Mouse (Mus musculus) neural tube, embryonic 11.5 days (tissue): ENCODE data around the gene Fam171a1. TPM values are rescaled to one million over a fixed set of nuclear protein-coding genes. Genes with fewer than 3 reads are reported as not detected.
"Not testable (repeated sequence)": the region's sequence is repeated elsewhere in the genome, so short reads cannot be mapped to it uniquely, and the experiment has no call there.

ENCODE experiments used
- ATAC-seq: fragments of 200-750 bp; cut with Nextera tagmentation; 2 replicates; pipeline ENCODE4 v1.8.0; 2017; ENCODE audit warnings: moderate number of reproducible peaks, mild to moderate bottlenecking, moderate TSS enrichment, moderate library complexity; ENCODE audit not compliant: insufficient read depth, low FRiP score, low TSS enrichment
- DNase-seq: peaks from one replicate; pipeline ENCODE4 v3.0.0-alpha.2; 2015; ENCODE audit warnings: low spot score
- H3K27ac ChIP-seq: fragments of 300-500 bp; sonication (generic); 2 replicates; pipeline ENCODE4 v1.5.1; 2014; ENCODE audit warnings: low read depth, mild to moderate bottlenecking, low read length
- H3K27me3 ChIP-seq: fragments of 300-500 bp; sonication (generic); 2 replicates; pipeline ENCODE4 v1.6.1; 2014; ENCODE audit warnings: mild to moderate bottlenecking, low read length, mixed read lengths; ENCODE audit not compliant: control insufficient read depth, insufficient read depth
- H3K36me3 ChIP-seq: fragments of 300-500 bp; sonication (generic); 2 replicates; pipeline ENCODE4 v1.6.1; 2014; ENCODE audit warnings: mild to moderate bottlenecking, low read length, moderate library complexity, mixed read lengths; ENCODE audit not compliant: control insufficient read depth, insufficient read depth
- H3K4me1 ChIP-seq: fragments of 300-500 bp; sonication (generic); 2 replicates; pipeline ENCODE4 v1.6.1; 2014; ENCODE audit warnings: low read length, mixed read lengths; ENCODE audit not compliant: control insufficient read depth, insufficient read depth
- H3K4me2 ChIP-seq: fragments of 300-500 bp; sonication (generic); 2 replicates; pipeline ENCODE4 v1.6.1; 2014; ENCODE audit warnings: low read depth, mild to moderate bottlenecking, moderate library complexity
- H3K4me3 ChIP-seq: fragments of 300-500 bp; sonication (generic); 2 replicates; pipeline ENCODE4 v1.5.1; 2014; ENCODE audit warnings: low read depth, low read length
- H3K9ac ChIP-seq: fragments of 300-500 bp; sonication (generic); 2 replicates; pipeline ENCODE4 v1.6.1; 2014; ENCODE audit warnings: mild to moderate bottlenecking, low read length
- H3K9me3 ChIP-seq: fragments of 300-500 bp; sonication (generic); 2 replicates; pipeline ENCODE4 v1.6.1; 2016; ENCODE audit warnings: low read length; ENCODE audit not compliant: control insufficient read depth
- WGBS: fragments of 180-500 bp; shearing (Covaris S2); extraction: QIAGEN DNeasy Blood & Tissue Kit; methylation state at CpG from one replicate; pipeline ENCODE4 v1.1.7; 2014; 5-methylcytosine and 5-hydroxymethylcytosine counted together
- polyA plus RNA-seq: library from polyadenylated mRNA; unstranded; fragments of >200 nt; fragmentation: Nextera tagmentation; extraction: Ambion mirVana; gene quantifications from 2 replicates; pipeline ENCODE4 v1.2.1, GENCODE M21; 2014

Fam171a1 gene
- polyA plus RNA-seq, 1 experiment from 2014 or later = 52.4 TPM

DNA sequence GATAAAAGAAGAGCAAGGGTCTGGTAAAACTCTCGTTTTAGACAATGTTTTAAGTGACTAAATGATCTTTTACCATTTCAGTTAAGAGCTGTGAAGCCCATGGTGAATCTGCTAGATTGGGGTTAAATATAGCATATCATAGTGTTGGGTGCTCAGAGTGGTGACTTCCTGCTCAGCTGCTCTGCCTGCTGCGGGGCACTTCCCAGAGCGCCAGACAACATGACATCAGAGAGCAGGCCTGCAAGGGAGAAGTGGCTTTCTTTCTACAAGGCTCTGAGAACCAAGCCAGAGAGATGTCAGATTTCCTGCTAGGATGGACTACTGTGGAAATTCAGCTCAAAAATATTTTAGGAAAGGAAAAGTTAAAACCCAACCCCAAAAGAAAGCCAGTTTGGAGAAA is 57.8 kb downstream of the Fam171a1 start:
- no peak for ATAC-seq
- WGBS = 77% methylated on average over 3 of the region's 3 CpGs
- Histone ChIP-seq H3K9ac (no peak overlapping the region), H3K4me3 (no peak overlapping the region), H3K4me1 (no peaks in the 10 kb centered on the region), H3K9me3 (no peaks in the 10 kb centered on the region), H3K27me3 (no peaks in the 10 kb centered on the region), H3K27ac (no peak overlapping the region), H3K36me3 (no peaks in the 10 kb centered on the region), H3K4me2 (no peak overlapping the region)
- DNase-seq = no peak

DNA sequence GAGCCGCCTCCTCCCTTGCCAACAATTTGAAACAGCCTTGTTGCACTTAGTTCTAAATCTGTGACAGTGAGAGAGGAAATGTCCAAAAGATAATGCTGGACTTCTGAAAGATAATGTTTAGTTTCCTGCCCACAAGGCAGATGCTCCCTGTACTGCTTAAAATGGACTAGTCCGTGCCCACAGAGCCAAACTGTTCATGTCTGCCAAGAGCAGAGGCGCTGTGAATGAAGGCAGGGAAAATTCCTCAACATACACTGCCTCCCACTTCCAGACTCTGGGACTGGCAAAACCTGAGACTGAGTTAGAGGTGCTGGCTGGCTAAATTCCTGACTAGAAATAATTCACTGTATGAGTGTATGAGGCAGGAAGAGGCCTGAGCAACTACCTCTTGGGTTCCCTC is 58.6 kb downstream of the Fam171a1 start:
- ATAC-seq = no peak
- no peaks in the 10 kb centered on the region for H3K36me3 ChIP-seq

DNA sequence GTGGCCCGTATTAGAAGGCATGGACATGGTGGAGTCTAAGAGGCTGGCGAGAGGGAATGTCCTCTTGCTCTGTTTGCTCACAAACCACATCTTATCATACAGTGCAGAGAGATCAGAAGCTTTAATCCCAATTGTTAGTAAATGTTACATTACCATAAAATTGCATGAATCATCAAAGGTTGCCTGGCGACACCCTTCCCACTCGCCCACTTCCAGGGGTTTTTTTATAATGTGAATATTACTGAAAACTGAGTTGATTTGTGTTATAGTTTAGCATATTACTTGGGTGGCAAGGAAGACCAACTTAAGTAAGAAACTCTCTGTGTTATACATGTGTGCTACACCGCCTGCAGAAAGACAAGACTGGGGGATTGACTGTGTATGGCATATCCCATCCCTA is 60.9 kb downstream of the Fam171a1 start:
- H3K27ac ChIP-seq = no peak overlapping the region
- no peak overlapping the region for H3K4me2 ChIP-seq
- H3K27me3 ChIP-seq = no peaks in the 10 kb centered on the region
- H3K4me3 ChIP-seq = no peak overlapping the region
- H3K4me1 ChIP-seq = no peaks in the 10 kb centered on the region
- H3K36me3 ChIP-seq = no peaks in the 10 kb centered on the region
- H3K9me3 ChIP-seq = no peaks in the 10 kb centered on the region
- no peak for DNase-seq
- ATAC-seq = no peak
- 97% methylated on average over 5 of the region's 5 CpGs for WGBS
- no peak overlapping the region for H3K9ac ChIP-seq

More for the DNA sequence above, 58.6 kb downstream of the Fam171a1 start:
- Histone ChIP-seq H3K4me1 (no peaks in the 10 kb centered on the region), H3K9ac (no peak overlapping the region), H3K27me3 (no peaks in the 10 kb centered on the region), H3K27ac (no peak overlapping the region), H3K4me2 (no peak overlapping the region), H3K9me3 (no peaks in the 10 kb centered on the region), H3K4me3 (no peak overlapping the region)
- 93% methylated on average over 3 of the region's 3 CpGs for WGBS
- DNase-seq = no peak

DNA sequence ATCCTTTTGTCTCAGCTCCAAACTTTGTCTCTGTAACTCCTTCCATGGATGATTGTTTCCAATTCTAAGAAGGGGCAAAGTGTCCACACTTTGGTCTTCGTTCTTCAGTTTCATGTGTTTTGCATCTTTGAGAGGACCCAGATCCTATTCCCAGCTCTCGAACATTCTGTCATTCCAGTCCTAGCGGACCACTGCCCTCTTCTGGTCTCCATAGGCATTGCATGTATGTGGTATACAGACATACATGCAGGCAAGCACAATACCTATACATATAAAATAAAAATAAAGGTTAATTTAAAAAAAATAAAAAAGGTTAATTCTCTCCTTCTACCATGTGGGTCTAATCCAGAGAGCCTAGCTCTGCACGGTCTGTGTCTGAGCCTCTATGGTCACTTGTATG is 62.0 kb downstream of the Fam171a1 start:
- H3K9ac ChIP-seq, ATAC-seq, H3K27ac ChIP-seq, H3K36me3 ChIP-seq, H3K4me2 ChIP-seq, H3K9me3 ChIP-seq, H3K4me1 ChIP-seq, H3K4me3 ChIP-seq, DNase-seq, H3K27me3 ChIP-seq: not testable (repeated sequence)
- WGBS = 91% methylated on average over 4 of the region's 4 CpGs

DNA sequence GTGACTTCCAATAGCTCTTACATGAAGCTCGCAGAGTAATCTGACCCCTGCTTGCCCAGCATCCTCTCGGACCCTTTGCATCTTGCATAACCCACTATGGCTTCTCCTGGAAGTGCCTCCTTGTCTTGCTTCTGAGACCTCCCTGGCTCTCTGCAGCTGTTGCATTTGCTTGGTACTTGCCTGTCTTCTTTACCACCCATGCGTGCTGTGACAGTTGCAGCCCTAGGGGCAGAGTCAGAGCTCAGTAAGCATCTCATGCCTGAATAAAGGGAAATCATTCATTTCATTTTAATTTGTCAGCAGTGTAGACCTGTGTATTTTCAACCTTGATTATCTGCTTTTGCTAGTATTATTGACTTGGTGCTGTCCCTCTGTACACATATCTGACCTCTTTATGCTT is 62.7 kb downstream of the Fam171a1 start:
- ATAC-seq = no peak
- DNase-seq = no peak
- WGBS = 75% methylated on average over 3 of the region's 3 CpGs
- no peaks in the 10 kb centered on the region for H3K27me3 ChIP-seq
- no peak overlapping the region for H3K4me2 ChIP-seq
- no peaks in the 10 kb centered on the region for H3K36me3 ChIP-seq
- no peak overlapping the region for H3K27ac ChIP-seq
- no peaks in the 10 kb centered on the region for H3K9me3 ChIP-seq
- no peak overlapping the region for H3K9ac ChIP-seq
- no peaks in the 10 kb centered on the region for H3K4me1 ChIP-seq
- H3K4me3 ChIP-seq = no peak overlapping the region

DNA sequence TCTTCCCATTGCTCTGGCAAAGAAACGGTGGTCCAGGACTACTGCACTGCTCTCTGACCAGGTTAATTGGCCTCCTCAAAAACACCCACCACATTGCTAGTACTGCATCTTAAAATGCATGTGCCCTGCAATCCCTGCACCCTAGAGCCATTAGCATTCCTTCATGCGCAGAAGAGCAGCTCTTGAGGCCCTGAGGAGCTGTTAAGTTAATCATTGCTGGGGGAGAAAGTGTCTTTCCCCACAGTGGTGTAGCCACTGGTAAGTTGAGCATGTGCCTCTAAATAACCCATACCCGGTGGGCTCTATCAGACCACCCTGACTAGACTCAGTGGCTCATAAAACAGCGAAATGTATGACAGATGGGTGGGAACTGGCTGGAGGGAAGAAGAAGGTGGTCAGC is 66.5 kb downstream of the Fam171a1 start:
- ATAC-seq = no peak
- Histone ChIP-seq H3K36me3 (no peaks in the 10 kb centered on the region), H3K4me3 (no peak overlapping the region), H3K9ac (no peak overlapping the region), H3K4me2 (no peak overlapping the region), H3K27ac (no peak overlapping the region), H3K27me3 (no peaks in the 10 kb centered on the region), H3K9me3 (no peaks in the 10 kb centered on the region), H3K4me1 (no peaks in the 10 kb centered on the region)
- WGBS = 68% methylated on average over 4 of the region's 4 CpGs
- DNase-seq = no peak

DNA sequence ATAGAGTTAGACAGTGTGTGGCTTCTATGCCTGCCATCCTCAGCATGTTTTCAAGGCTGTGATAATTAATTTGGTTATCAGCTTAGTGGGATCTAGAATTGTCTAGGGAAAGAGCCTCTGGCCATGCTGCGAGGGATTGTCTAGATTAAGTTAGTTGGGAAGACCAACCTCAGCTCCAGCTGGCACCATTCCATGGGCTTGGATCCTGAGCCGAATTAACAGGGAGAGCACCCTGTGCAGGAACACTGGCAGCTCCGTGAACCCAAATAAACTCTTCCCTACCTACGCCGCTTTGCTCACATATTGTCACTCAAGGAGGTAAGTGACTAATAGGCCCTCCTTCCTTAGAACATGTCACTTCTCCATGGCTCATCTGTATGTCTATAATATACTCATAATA is 69.6 kb downstream of the Fam171a1 start:
- DNase-seq (no peak), ATAC-seq (no peak)
- H3K27ac ChIP-seq = no peak overlapping the region
- no peak overlapping the region for H3K4me3 ChIP-seq
- H3K9ac ChIP-seq = no peak overlapping the region
- H3K4me2 ChIP-seq = no peak overlapping the region
- no peaks in the 10 kb centered on the region for H3K9me3 ChIP-seq
- H3K4me1 ChIP-seq = no peaks in the 10 kb centered on the region
- no peaks in the 10 kb centered on the region; the same call in 1 of the 2 replicates for H3K36me3 ChIP-seq
- H3K27me3 ChIP-seq = no peaks in the 10 kb centered on the region
- WGBS = 95% methylated on average over 5 of the region's 5 CpGs

DNA sequence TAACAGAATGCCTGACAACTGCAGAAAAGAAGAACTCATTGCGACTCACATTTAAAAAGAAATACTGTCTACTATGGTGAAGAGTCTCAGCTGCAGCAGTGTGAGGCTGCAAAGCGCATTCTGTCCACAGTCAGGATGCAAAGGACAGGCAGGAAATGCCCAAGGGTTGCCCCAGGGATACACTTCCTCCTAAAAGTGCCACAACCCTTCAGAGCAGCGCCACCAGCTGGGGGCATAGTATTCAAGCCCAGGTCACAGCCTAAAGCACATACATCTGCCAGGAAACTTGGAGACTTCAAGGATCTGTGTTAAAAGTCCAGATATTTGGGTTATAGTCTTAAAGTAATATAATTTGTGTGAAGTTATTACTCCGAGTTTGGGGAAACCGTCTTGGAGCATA is 71.3 kb downstream of the Fam171a1 start:
- Histone ChIP-seq H3K4me3 (no peak overlapping the region), H3K27me3 (no peaks in the 10 kb centered on the region), H3K4me2 (no peak overlapping the region), H3K9ac (no peak overlapping the region), H3K36me3 (no peaks in the 10 kb centered on the region; the same call in 1 of the 2 replicates), H3K9me3 (no peaks in the 10 kb centered on the region), H3K27ac (no peak overlapping the region), H3K4me1 (no peaks in the 10 kb centered on the region)
- DNase-seq (no peak), ATAC-seq (no peak)
- 81% methylated on average over 5 of the region's 5 CpGs for WGBS

DNA sequence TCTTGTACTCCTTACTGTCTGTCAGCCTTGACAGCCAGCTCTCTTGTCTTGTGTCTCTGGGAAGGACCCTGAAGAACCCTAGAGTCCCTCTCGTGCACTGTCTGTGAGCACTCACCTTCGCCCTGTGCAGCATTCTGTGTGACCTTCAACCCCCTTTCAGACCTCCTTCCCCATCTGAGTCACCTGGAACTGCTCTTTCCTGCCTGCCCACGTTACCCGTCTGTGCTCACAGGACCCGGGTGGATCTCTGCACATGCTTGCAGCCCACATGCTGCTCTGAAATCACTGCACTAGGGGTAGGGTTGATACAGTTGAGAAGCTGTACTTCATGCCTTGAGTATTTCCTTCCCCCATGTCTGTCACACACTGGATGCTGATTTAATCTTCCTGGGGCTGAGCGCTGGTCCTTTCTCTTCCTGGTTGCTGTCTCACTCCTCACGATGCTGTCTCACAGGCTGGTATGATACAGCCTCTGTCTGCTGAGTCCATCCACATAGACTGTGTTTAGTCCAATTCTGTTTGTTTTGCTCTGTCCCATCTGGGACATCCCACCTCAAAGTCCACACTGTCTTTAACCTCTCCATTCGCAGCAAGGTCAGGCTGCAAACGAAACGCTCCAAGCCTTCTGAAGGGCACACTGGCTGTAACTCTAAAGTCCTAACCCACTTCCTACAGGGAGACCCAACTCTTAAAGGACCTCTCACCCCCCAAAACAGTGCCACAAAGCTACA is 74.9 kb downstream of the Fam171a1 start:
- ATAC-seq (no peak), DNase-seq (no peak)

More for the DNA sequence above, 74.9 kb downstream of the Fam171a1 start:
- Histone ChIP-seq H3K9me3 (no peaks in the 10 kb centered on the region), H3K4me1 (no peaks in the 10 kb centered on the region), H3K4me2 (no peak overlapping the region), H3K36me3 (no peaks in the 10 kb centered on the region; the same call in 1 of the 2 replicates), H3K4me3 (no peak overlapping the region), H3K27me3 (no peaks in the 10 kb centered on the region), H3K27ac (no peak overlapping the region), H3K9ac (no peak overlapping the region)
- 91% methylated on average over 10 of the region's 10 CpGs for WGBS
